Mouse (Mus musculus) forebrain, embryonic 11.5 days (tissue): ENCODE results near the gene Plcb3. TPM values are rescaled to one million over a fixed set of nuclear protein-coding genes. Genes with fewer than 3 reads are reported as not detected.

Experiments
- ATAC-seq: fragments of 200-750 bp; cut with Nextera tagmentation; replicated peaks from 2 replicates; pipeline ENCODE4 v1.8.0; 2017; ENCODE audit warnings: moderate TSS enrichment; ENCODE audit not compliant: low FRiP score
- DNase-seq: peaks from one replicate; pipeline ENCODE4 v3.0.0-alpha.2; 2017; ENCODE audit warnings: low spot score
- H3K27ac ChIP-seq: fragments of 300-500 bp; sonication (generic); 2 replicates; pipeline ENCODE4 v1.5.1; 2014; ENCODE audit warnings: low read depth, low read length
- H3K27me3 ChIP-seq: fragments of 300-500 bp; sonication (generic); 2 replicates; pipeline ENCODE4 v1.6.1; 2014; ENCODE audit warnings: mild to moderate bottlenecking, low read length, mixed read lengths; ENCODE audit not compliant: control insufficient read depth, insufficient read depth
- H3K36me3 ChIP-seq: fragments of 300-500 bp; sonication (generic); 2 replicates; pipeline ENCODE4 v1.6.1; 2014; ENCODE audit warnings: mild to moderate bottlenecking, low read length, moderate library complexity, mixed read lengths; ENCODE audit not compliant: control insufficient read depth, insufficient read depth
- H3K4me1 ChIP-seq: fragments of 300-500 bp; sonication (generic); replicated peaks from 2 replicates; pipeline ENCODE4 v1.6.1; 2014; ENCODE audit warnings: low read length, mixed read lengths; ENCODE audit not compliant: control insufficient read depth, insufficient read depth
- H3K4me2 ChIP-seq: fragments of 300-500 bp; sonication (generic); 2 replicates; pipeline ENCODE4 v1.6.1; 2014; ENCODE audit warnings: low read depth, mild to moderate bottlenecking, low read length, moderate library complexity, mixed read lengths; ENCODE audit not compliant: severe bottlenecking
- H3K4me3 ChIP-seq: fragments of 300-500 bp; sonication (generic); 2 replicates; pipeline ENCODE4 v1.5.1; 2014; ENCODE audit warnings: low read depth, low read length
- H3K9ac ChIP-seq: fragments of 300-500 bp; sonication (generic); 2 replicates; pipeline ENCODE4 v1.6.1; 2014; ENCODE audit warnings: low read length
- H3K9me3 ChIP-seq: fragments of 300-500 bp; sonication (generic); 2 replicates; pipeline ENCODE4 v1.6.1; 2016; ENCODE audit warnings: low read length, mixed read lengths; ENCODE audit not compliant: control insufficient read depth
- WGBS: fragments of 180-500 bp; shearing (Covaris S2); extraction: QIAGEN DNeasy Blood & Tissue Kit; methylation state at CpG from one replicate; pipeline ENCODE4 v1.1.7; 2014; 5-methylcytosine and 5-hydroxymethylcytosine counted together
- microRNA-seq: library from miRNA; unstranded; fragments of <30 nt; microRNA quantifications from one replicate; pipeline ENCODE4, GENCODE M21; 2016; ENCODE audit not compliant: insufficient number of aligned reads
- polyA plus RNA-seq: library from polyadenylated mRNA; unstranded; fragments of >200 nt; fragmentation: Nextera tagmentation; extraction: Ambion mirVana; gene quantifications from 2 replicates; pipeline ENCODE4 v1.2.1, GENCODE M21; 2014

The Plcb3 gene
- polyA plus RNA-seq, 1 experiment from 2014 or later: 21.2 TPM

DNA sequence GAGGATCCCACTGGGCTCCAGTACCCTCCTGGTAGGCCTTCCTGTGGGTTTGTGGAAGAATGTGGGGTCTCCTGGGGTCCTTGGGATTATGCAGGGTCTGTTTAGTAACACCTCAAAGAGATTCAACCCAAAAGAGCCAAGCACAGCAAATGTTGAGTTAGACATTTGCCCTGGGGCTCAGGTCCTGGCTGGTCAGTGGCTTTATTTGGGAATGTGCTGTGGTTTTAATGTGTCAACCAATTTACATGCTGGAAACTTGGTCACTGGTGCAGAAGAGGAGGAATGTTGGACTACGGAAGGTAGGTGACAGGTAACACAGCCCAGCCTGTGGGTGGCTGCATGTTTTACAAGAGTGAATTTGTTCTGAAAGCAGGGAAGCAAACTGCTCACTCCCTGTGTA, 73.2 kb downstream of the Plcb3 start:
- WGBS: 97% methylated on average over 1 of the region's 1 CpGs
- no peak overlapping the region for H3K9ac ChIP-seq
- H3K27me3 ChIP-seq: no peaks in the 10 kb centered on the region
- H3K9me3 ChIP-seq: no peaks in the 10 kb centered on the region
- no peak overlapping the region for H3K4me2 ChIP-seq
- ATAC-seq (no peak), DNase-seq (no peak)
- H3K36me3 ChIP-seq: peaks cover 4% of the 10 kb centered on the region
- H3K4me3 ChIP-seq: no peak overlapping the region
- peaks cover 2% of the 10 kb centered on the region; the same call in 1 of the 2 replicates for H3K4me1 ChIP-seq
- H3K27ac ChIP-seq: no peak overlapping the region

Small RNA genes within 50 kb of the gene (microRNA-seq; reads per million reads assigned to microRNA genes)
- gene Mir6990: 2.5 reads per million

Other genes with a start within 250 kb of the Plcb3 start
- 6.0 and 7.2 TPM in 2 replicates for gene Rps6ka4, start 135.8 kb downstream of the Plcb3 start, polyA plus RNA-seq
- gene Ccdc88b, start 118.3 kb downstream of the Plcb3 start, polyA plus RNA-seq: 0.56 and 0.80 TPM in 2 replicates
- 144 and 152 TPM in 2 replicates for gene Trmt112, start 66.8 kb downstream of the Plcb3 start, polyA plus RNA-seq
- gene Prdx5, start 66.4 kb downstream of the Plcb3 start, polyA plus RNA-seq: 105 and 106 TPM in 2 replicates
- 5.4 TPM in 2 replicates for gene Esrra, start 54.7 kb downstream of the Plcb3 start, polyA plus RNA-seq
- not detected in 2 replicates for gene Catsperz, start 51.1 kb downstream of the Plcb3 start, polyA plus RNA-seq
- not detected in 2 replicates for gene Kcnk4, start 42.0 kb downstream of the Plcb3 start, polyA plus RNA-seq
- gene Bad, start 34.6 kb downstream of the Plcb3 start, polyA plus RNA-seq: 56.6 and 57.0 TPM in 2 replicates
- gene Gpr137, start 34.0 kb downstream of the Plcb3 start, polyA plus RNA-seq: 32.7 and 34.3 TPM in 2 replicates
- gene Ppp1r14b, start 1.5 kb downstream of the Plcb3 start, polyA plus RNA-seq: 305 and 329 TPM in 2 replicates
- gene Fkbp2, start 4.0 kb upstream of the Plcb3 start, polyA plus RNA-seq: 65.4 and 80.7 TPM in 2 replicates
- 29.5 and 32.7 TPM in 2 replicates for gene Vegfb, start 11.2 kb upstream of the Plcb3 start, polyA plus RNA-seq
- gene Dnajc4, start 16.1 kb upstream of the Plcb3 start, polyA plus RNA-seq: 14.5 and 18.8 TPM in 2 replicates
- gene Nudt22, start 19.6 kb upstream of the Plcb3 start, polyA plus RNA-seq: 13.5 and 14.6 TPM in 2 replicates
- 12.8 and 14.9 TPM in 2 replicates for gene Trpt1, start 19.7 kb upstream of the Plcb3 start, polyA plus RNA-seq
- gene Fermt3, start 43.0 kb upstream of the Plcb3 start, polyA plus RNA-seq: 8.0 and 8.5 TPM in 2 replicates
- gene Stip1, start 63.5 kb upstream of the Plcb3 start, polyA plus RNA-seq: 428 and 444 TPM in 2 replicates
- 3.6 and 4.0 TPM in 2 replicates for gene Macrod1, start 80.3 kb upstream of the Plcb3 start, polyA plus RNA-seq
- 7.7 and 9.0 TPM in 2 replicates for gene Flrt1, start 129.3 kb upstream of the Plcb3 start, polyA plus RNA-seq
- 238 and 256 TPM in 2 replicates for gene Otub1, start 229.8 kb upstream of the Plcb3 start, polyA plus RNA-seq
- 678 and 706 TPM in 2 replicates for gene Cox8a, start 241.1 kb upstream of the Plcb3 start, polyA plus RNA-seq